Mouse (Mus musculus): ENCODE data around the gene Hoxc8. TPM values are rescaled to one million over a fixed set of nuclear protein-coding genes. Genes with fewer than 3 reads are reported as not detected.

Gene Hoxc8
- polyA plus RNA-seq (2017; shearing (Covaris generic)), result 0.12 TPM

GRCm38 (mm10) chr15:102990461-102991397, at the start of gene Hoxc8:
Gene Hoxc8 (plus strand): TSS chr15:102990607.

GRCm38 (mm10) chr15:102954192-102955006, 36.0 kb upstream of the Hoxc8 start, which contains the start of gene Hoxc11:
Gene Hoxc11 (plus strand): TSS chr15:102954427.

GRCm38 (mm10) chr15:102966776-102967311, 23.6 kb upstream of the Hoxc8 start, which contains the start of gene Hoxc10:
Gene Hoxc10 (plus strand): TSS chr15:102966796.

GRCm38 (mm10) chr15:102967312-102967510, 23.2 kb upstream of the Hoxc8 start, which contains the start of gene Hoxc5:
Gene Hoxc5 (plus strand): TSS chr15:102967443.

GRCm38 (mm10) chr15:102976171-102976570, 14.2 kb upstream of the Hoxc8 start, which contains the start of gene Hoxc9:
Gene Hoxc9 (plus strand): TSS chr15:102976439.

GRCm38 (mm10) chr15:102997939-102998355, 7.5 kb downstream of the Hoxc8 start, which contains the start of gene Hoxc6:
Gene Hoxc6 (plus strand): TSS chr15:102998257.

GRCm38 (mm10) chr15:103018636-103019035, 28.2 kb downstream of the Hoxc8 start, which contains the start of gene Hoxc4:
Gene Hoxc4 (plus strand): TSS chr15:103018934.

Other genes starting within 250 kb of the Hoxc8 start
- gene Hoxc13, start 69.5 kb upstream of the Hoxc8 start, polyA plus RNA-seq (2017; shearing (Covaris generic)), result not detected
- gene Hoxc12, start 53.9 kb upstream of the Hoxc8 start, polyA plus RNA-seq (2017; shearing (Covaris generic)), result not detected
- not detected for gene Hoxc11, start 36.2 kb upstream of the Hoxc8 start, polyA plus RNA-seq (2017; shearing (Covaris generic))
- gene Hoxc10, start 23.8 kb upstream of the Hoxc8 start, polyA plus RNA-seq (2017; shearing (Covaris generic)), result not detected
- gene Hoxc5, start 23.2 kb upstream of the Hoxc8 start, polyA plus RNA-seq (2017; shearing (Covaris generic)), result not detected
- gene Hoxc9, start 14.2 kb upstream of the Hoxc8 start, polyA plus RNA-seq (2017; shearing (Covaris generic)), result 0.08 TPM
- not detected for gene Hoxc6, start 7.7 kb downstream of the Hoxc8 start, polyA plus RNA-seq (2017; shearing (Covaris generic))
- not detected for gene Hoxc4, start 28.3 kb downstream of the Hoxc8 start, polyA plus RNA-seq (2017; shearing (Covaris generic))
- 9.8 TPM for gene Smug1, start 176.5 kb downstream of the Hoxc8 start, polyA plus RNA-seq (2017; shearing (Covaris generic))
- gene Cbx5, start 249.2 kb downstream of the Hoxc8 start, polyA plus RNA-seq (2017; shearing (Covaris generic)), result 10.6 TPM
- 145 TPM for gene Hnrnpa1, start 249.8 kb downstream of the Hoxc8 start, polyA plus RNA-seq (2017; shearing (Covaris generic))